Mouse (Mus musculus) cerebellum, postnatal 4 days (tissue): ENCODE measurements at regions not wholly inside any gene's neighbourhood (a gene's known extent, or its start where the extent isn't known, plus 50 kb on each side); places are given as distances from the start of the nearest gene placed in this dataset.
A peak's percentile ranks its signal among the peaks of the same experiment; 100 is the strongest.

Source experiments
- DNase-seq, 2 experiments: peaks; one replicate each; pipeline ENCODE4 v3.0.0; 2022; ENCODE audit warnings: low spot score in 2 of 2, mixed read lengths in 1 of 2

GRCm38 (mm10) chr17:7467638-7468037 lies 82.4 kb upstream of the Unc93a2 start:
- no peak for DNase-seq

- DNase-seq: no peak
Measured at GRCm38 (mm10) chr17:7464901-7465300, 79.6 kb upstream of the Unc93a2 start.

GRCm38 (mm10) chr17:7461164-7461563 lies 75.9 kb upstream of the Unc93a2 start:
- DNase-seq: no peak

GRCm38 (mm10) chr17:7456939-7457338 lies 71.7 kb upstream of the Unc93a2 start:
- no peak for DNase-seq

GRCm38 (mm10) chr17:7443822-7444221 lies 58.6 kb upstream of the Unc93a2 start:
- peak; percentile 31 to 57 for DNase-seq

- DNase-seq: no peak
Measured at GRCm38 (mm10) chr17:7435075-7435474, 49.8 kb upstream of the Unc93a2 start.
